Mouse (Mus musculus) heart, adult 2 months (tissue): ENCODE measurements around the gene Hist1h2af. TPM values are rescaled to one million over a fixed set of nuclear protein-coding genes. Genes with fewer than 3 reads are reported as not detected.

Experiments used
- DNase-seq, 2 experiments: peaks; one replicate each; pipeline ENCODE4 v3.0.0; 2021
- H3K27ac ChIP-seq: fragments of 200-600 bp; 2 replicates; pipeline ENCODE4 v1.8.1; 2022
- H3K27me3 ChIP-seq: fragments of 200-500 bp; 2 replicates; pipeline ENCODE4 v1.6.1; 2012; ENCODE audit warnings: mild to moderate bottlenecking, low read length, inconsistent platforms, mixed read lengths; ENCODE audit not compliant: control insufficient read depth, insufficient read depth
- H3K36me3 ChIP-seq: fragments of 200-500 bp; 2 replicates; pipeline ENCODE4 v1.6.1; 2012; ENCODE audit warnings: low read length, inconsistent platforms; ENCODE audit not compliant: control insufficient read depth, insufficient read depth
- H3K4me1 ChIP-seq: fragments of 200-500 bp; 2 replicates; pipeline ENCODE4 v1.6.1; 2011; ENCODE audit warnings: low read length; ENCODE audit not compliant: control insufficient read depth, insufficient read depth
- H3K4me3 ChIP-seq: fragments of 200-600 bp; 2 replicates; pipeline ENCODE4 v1.8.1; 2022
- H3K79me2 ChIP-seq: fragments of 200-500 bp; replicated peaks from 2 replicates; pipeline ENCODE4 v1.6.1; 2012; ENCODE audit warnings: mild to moderate bottlenecking, inconsistent platforms, low read length, moderate library complexity, mixed read lengths; ENCODE audit not compliant: control insufficient read depth, insufficient read depth
- H3K9ac ChIP-seq: fragments of 200-500 bp; 2 replicates; pipeline ENCODE4 v1.6.1; 2012; ENCODE audit warnings: low read depth, mild to moderate bottlenecking, control low read depth, inconsistent platforms, low read length, mixed read lengths
- CTCF ChIP-seq: fragments of 200-600 bp; IDR thresholded peaks from 2 replicates; pipeline ENCODE4 v1.8.1; 2022; ENCODE audit warnings: antibody characterized with exemption, mild to moderate bottlenecking, moderate library complexity
- EP300 ChIP-seq: fragments of 200-500 bp; IDR thresholded peaks from 2 replicates; pipeline ENCODE4 v1.6.1; 2011; ENCODE audit warnings: low read depth, low read length, control low read depth; ENCODE audit not compliant: insufficient read depth
- POLR2A ChIP-seq: fragments of 200-500 bp; IDR thresholded peaks from 2 replicates; pipeline ENCODE4 v1.6.1; 2011; ENCODE audit warnings: mild to moderate bottlenecking, low read depth, low read length, control low read depth; ENCODE audit not compliant: insufficient read depth
- WGBS: fragments of 180-500 bp; shearing (Covaris S2); methylation state at CpG from one replicate; pipeline ENCODE4 v1.1.7; 2018; 5-methylcytosine and 5-hydroxymethylcytosine counted together
- intact Hi-C: fragments of 180-260 bp; cut with DNase I; formaldehyde crosslinking; loops from one replicate; pipeline ENCODE4 v1.15.1; 2025
- polyA plus RNA-seq: library from polyadenylated mRNA; depleted of rRNA; stranded (reverse); fragments of >200 nt; gene quantifications from 2 replicates; pipeline ENCODE4 v1.2.3, GENCODE M21; 2012
- total RNA-seq, 2 experiments: library from RNA; stranded (reverse); gene quantifications; 2 replicates each; pipeline ENCODE4 v1.2.3; 2021

Gene Hist1h2af
- total and polyA plus RNA-seq, 3 experiments: 2.0 to 9.8 (median 4.4) TPM

- Histone ChIP-seq H3K4me1 (no peaks in the 10 kb centered on the region), H3K9ac (no peak overlapping the region), H3K79me2 (no peaks in the 10 kb centered on the region), H3K27me3 (no peaks in the 10 kb centered on the region), H3K4me3 (no peak overlapping the region), H3K36me3 (no peaks in the 10 kb centered on the region), H3K27ac (no peak overlapping the region)
- WGBS: 28% methylated on average over 1 of the region's 1 CpGs
- DNase-seq: no peak
- intact Hi-C loops: no loop called here
- TF ChIP-seq CTCF: no peak
- TF ChIP-seq POLR2A: no peak
- TF ChIP-seq EP300: no peak
These were observed 23.6 kb upstream of the Hist1h2af start for GRCm38 (mm10) chr13:23510127-23510526.

- intact Hi-C loops: no loop called here
- no peak overlapping the region for H3K4me3 ChIP-seq
These were observed 20.2 kb upstream of the Hist1h2af start for GRCm38 (mm10) chr13:23513517-23513916.

DNA sequence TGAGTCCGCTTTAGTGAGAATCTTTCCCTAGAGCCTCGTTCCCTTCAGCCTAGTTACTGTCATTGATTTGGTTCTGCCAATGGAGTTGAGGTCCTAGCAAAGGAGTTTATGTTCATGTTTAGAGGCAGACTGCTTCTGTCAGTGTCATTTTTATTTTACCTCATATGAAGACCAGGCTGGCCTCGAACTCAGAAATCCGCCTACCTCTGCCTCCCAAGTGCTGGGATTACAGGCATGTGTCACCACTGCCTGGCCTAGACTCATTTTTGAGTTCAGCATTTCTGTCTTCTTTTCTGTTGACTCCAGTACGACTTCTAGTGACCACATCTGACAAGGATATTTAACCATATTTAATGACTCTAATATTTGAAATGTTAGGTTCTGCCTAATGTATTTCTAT is 18.4 kb upstream of the Hist1h2af start:
- H3K9ac ChIP-seq: no peak overlapping the region
- no peak for DNase-seq
- H3K79me2 ChIP-seq: no peaks in the 10 kb centered on the region
- H3K4me1 ChIP-seq: no peaks in the 10 kb centered on the region; the same call in 1 of the 2 replicates
- WGBS: 84% methylated on average over 5 of the region's 5 CpGs
- no peak overlapping the region for H3K27ac ChIP-seq
- TF ChIP-seq CTCF: no peak
- no peak for TF ChIP-seq EP300
- intact Hi-C loops: loop anchor here (5.0 kb wide), 1 partner anchor 148 kb away; the partner anchor contains the start of gene Zfp322a
- no peaks in the 10 kb centered on the region for H3K27me3 ChIP-seq
- no peaks in the 10 kb centered on the region for H3K36me3 ChIP-seq
- no peak overlapping the region for H3K4me3 ChIP-seq

More at GRCm38 (mm10) chr13:23513517-23513916, 20.2 kb upstream of the Hist1h2af start:
- WGBS: 81% methylated on average over 1 of the region's 1 CpGs
- no peaks in the 10 kb centered on the region for H3K36me3 ChIP-seq
- H3K4me1 ChIP-seq: no peaks in the 10 kb centered on the region
- TF ChIP-seq EP300 (no peak), CTCF (no peak), POLR2A (no peak)
- no peak overlapping the region for H3K9ac ChIP-seq
- DNase-seq: no peak
- no peaks in the 10 kb centered on the region for H3K27me3 ChIP-seq
- H3K27ac ChIP-seq: no peak overlapping the region
- no peaks in the 10 kb centered on the region for H3K79me2 ChIP-seq

DNA sequence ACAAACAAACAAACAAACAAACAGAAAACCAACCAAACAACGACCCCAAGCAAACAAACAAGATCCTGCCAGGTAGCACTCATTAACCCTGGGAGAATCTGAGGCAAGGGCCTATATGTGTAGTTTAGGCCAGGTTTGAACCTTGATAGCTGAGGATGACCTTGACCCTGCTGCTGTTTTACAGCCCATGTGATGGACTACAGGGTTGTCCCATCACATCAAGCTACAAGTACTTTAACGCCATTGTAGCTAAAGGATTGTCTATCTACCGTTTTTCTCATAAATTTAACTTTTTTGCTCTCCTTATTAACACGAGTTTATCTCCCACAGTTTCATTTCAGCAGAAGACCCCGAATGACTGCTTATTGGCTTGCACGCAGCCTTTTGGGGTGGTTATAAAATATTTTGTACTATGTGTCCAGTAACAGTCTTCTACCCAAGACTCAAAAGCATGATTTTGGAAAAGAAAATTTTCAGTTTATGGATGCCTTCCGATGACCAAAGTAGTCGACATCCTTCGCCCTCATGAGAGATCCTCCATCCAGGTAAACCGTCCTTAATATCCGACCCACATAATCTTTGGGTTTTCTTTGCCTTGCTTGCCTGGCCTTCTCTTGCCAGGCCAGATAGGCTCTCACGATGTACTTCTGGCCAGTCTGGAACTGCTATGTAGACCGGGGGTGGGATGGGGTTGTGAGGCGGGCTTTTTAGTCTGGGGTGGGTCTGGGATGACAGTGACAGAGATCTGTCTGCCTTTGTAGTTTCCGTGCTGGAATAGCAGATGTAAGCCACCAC is 17.7 kb upstream of the Hist1h2af start:
- no peak overlapping the region for H3K9ac ChIP-seq
- no peaks in the 10 kb centered on the region for H3K27me3 ChIP-seq
- no peak for DNase-seq
- TF ChIP-seq EP300 (no peak), POLR2A (no peak), CTCF (no peak)
- H3K36me3 ChIP-seq: no peaks in the 10 kb centered on the region
- no peaks in the 10 kb centered on the region for H3K79me2 ChIP-seq
- peak overlapping the region; percentile 53; the same call in 1 of the 2 replicates for H3K4me3 ChIP-seq
- H3K4me1 ChIP-seq: no peaks in the 10 kb centered on the region; the same call in 1 of the 2 replicates
- H3K27ac ChIP-seq: no peak overlapping the region
- intact Hi-C loops: loop anchor here (2.0 to 5.0 kb wide), 2 partner anchors 63 to 149 kb away; partner anchors contain the start of gene Zfp322a
- 64% methylated on average over 15 of the region's 15 CpGs for WGBS

GRCm38 (mm10) chr13:23516822-23517602 is 16.7 kb upstream of the Hist1h2af start:
- intact Hi-C loops: loop anchor here (2.0 to 5.0 kb wide), 2 partner anchors 64 to 150 kb away; partner anchors contain the start of gene Zfp322a
- peak overlapping the region; percentile 73 for H3K9ac ChIP-seq
- H3K79me2 ChIP-seq: no peaks in the 10 kb centered on the region
- peak; percentile 78 to 86 for DNase-seq
- TF ChIP-seq EP300: 0 out of 2 replicates have a peak, but pooled peaks have one; percentile 65
- TF ChIP-seq POLR2A: no peak
- no peak for TF ChIP-seq CTCF
- no peaks in the 10 kb centered on the region for H3K27me3 ChIP-seq
- H3K36me3 ChIP-seq: no peaks in the 10 kb centered on the region
- peak overlapping the region; percentile 53 for H3K4me3 ChIP-seq
- WGBS: under 1% methylated on average over 19 of the region's 19 CpGs
- H3K27ac ChIP-seq: peak overlapping the region; percentile 76
- no peaks in the 10 kb centered on the region; the same call in 1 of the 2 replicates for H3K4me1 ChIP-seq
